26 mouse cellular contexts compared by ENCODE assay signal in the genomic region with DNA sequence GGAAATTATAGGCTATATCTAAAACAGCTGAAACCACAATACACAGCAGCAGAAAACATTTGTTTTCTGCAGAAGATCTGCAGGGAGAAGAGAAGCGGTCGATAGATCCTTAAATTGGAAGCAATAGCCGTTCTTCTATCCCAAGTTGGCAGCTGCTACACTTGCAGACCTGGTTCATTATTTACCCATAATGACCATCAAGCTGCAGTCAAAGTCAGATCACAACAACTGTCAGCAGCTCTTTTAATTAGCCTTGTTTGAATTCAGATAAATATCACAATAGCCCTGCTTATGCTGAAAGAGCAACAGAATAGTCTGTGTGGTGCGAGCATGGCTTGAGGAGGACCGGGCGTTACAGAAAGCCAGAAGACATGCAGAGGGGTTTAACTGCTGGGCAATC.
"Had no signal": no experiment of that assay in that cellular context is flagged by ENCODE, and none has a peak within 500 bp of the region (broad histone marks: within the 10 kb centered on the region; RNA-seq: fewer than 3 reads in every experiment).

No protein-coding gene starts in this region.

- ATAC-seq: hindbrain, embryonic 16.5 days; inflammation-experienced regulatory T-cells, adult 6 months; intestine, embryonic 15.5 days; intestine, postnatal 0 days; liver, embryonic 12.5 days had no signal

- H3K4me1 ChIP-seq: heart, embryonic 10.5 days; limb, embryonic 13.5 days; limb, embryonic 15.5 days had no signal

- H3K9ac ChIP-seq: heart, embryonic 12.5 days; hindbrain, embryonic 14.5 days; intestine, embryonic 15.5 days; kidney, embryonic 15.5 days; limb, embryonic 13.5 days; limb, embryonic 15.5 days; liver, embryonic 12.5 days; liver, embryonic 14.5 days had no signal

- H3K9me3 ChIP-seq: heart, embryonic 10.5 days; heart, embryonic 12.5 days; hindbrain, embryonic 10.5 days; intestine, embryonic 15.5 days; kidney, embryonic 15.5 days; limb, embryonic 13.5 days; limb, embryonic 15.5 days; liver, embryonic 12.5 days had no signal

- H3K36me3 ChIP-seq: intestine, embryonic 15.5 days; kidney, embryonic 15.5 days; limb, embryonic 15.5 days had no signal

- H3K4me2 ChIP-seq: heart, embryonic 12.5 days; hindbrain, embryonic 14.5 days; intestine, embryonic 15.5 days; kidney, embryonic 15.5 days; limb, embryonic 13.5 days; limb, embryonic 15.5 days; liver, embryonic 12.5 days had no signal

- DNase-seq: gastrocnemius, adult 2 months; gastrocnemius, postnatal 10 days; gastrocnemius, postnatal 25 days; heart, adult 18-20 months; heart, postnatal 10 days; heart, postnatal 4 days; kidney, adult 18-20 months; kidney, adult 9 months; kidney, postnatal 25 days; kidney, postnatal 4 days; left cerebral cortex, postnatal 4 days had no signal

- H3K27ac ChIP-seq: gastrocnemius, adult 2 months; heart, embryonic 10.5 days; hindbrain, embryonic 10.5 days; hindbrain, embryonic 14.5 days; intestine, embryonic 15.5 days; kidney, embryonic 15.5 days; kidney, postnatal 0 days; layer of hippocampus, adult 2 months; limb, embryonic 13.5 days; limb, embryonic 15.5 days; liver, embryonic 12.5 days; liver, embryonic 14.5 days had no signal

- H3K27me3 ChIP-seq: heart, embryonic 12.5 days; intestine, embryonic 15.5 days; kidney, embryonic 15.5 days; limb, embryonic 13.5 days; limb, embryonic 15.5 days; liver, embryonic 12.5 days had no signal

- H3K4me3 ChIP-seq: gastrocnemius, adult 2 months; heart, embryonic 10.5 days; heart, embryonic 12.5 days; hindbrain, embryonic 10.5 days; intestine, embryonic 15.5 days; kidney, embryonic 15.5 days; layer of hippocampus, adult 2 months; limb, embryonic 13.5 days; limb, embryonic 15.5 days; liver, embryonic 12.5 days had no signal
